Mouse (Mus musculus): Measurements from ENCODE around the gene Aspg.

- TF ChIP-seq MAFK (IDR thresholded peaks at IDR 0.05; ENCODE audit: insufficient read depth, low read depth, low read length) (no peak), ZNF384 (IDR thresholded peaks at IDR 0.05; ENCODE audit: low read depth, low read length) (no peak)
These were observed 50.3 kb downstream of the Aspg start for GRCm38 (mm10) chr12:112156804-112157203.
